Mouse (Mus musculus) stomach, embryonic 14.5 days (tissue): ENCODE results near the gene Dnah14. TPM values are rescaled to one million over a fixed set of nuclear protein-coding genes. Genes with fewer than 3 reads are reported as not detected.

Experiments used
- ATAC-seq: fragments of 200-750 bp; cut with Nextera tagmentation; 2 replicates; pipeline ENCODE4 v1.8.0; 2017; ENCODE audit warnings: low read depth, moderate TSS enrichment; ENCODE audit not compliant: insufficient number of reproducible peaks, insufficient read depth, low FRiP score
- H3K27ac ChIP-seq: fragments of 300-500 bp; sonication (generic); 2 replicates; pipeline ENCODE4 v1.5.1; 2014; ENCODE audit warnings: mild to moderate bottlenecking, low read length, moderate library complexity, mixed read lengths
- H3K27me3 ChIP-seq: fragments of 300-500 bp; sonication (generic); 2 replicates; pipeline ENCODE4 v1.6.1; 2014; ENCODE audit warnings: low read length, control low read depth, mixed read lengths; ENCODE audit not compliant: control insufficient read depth, insufficient read depth
- H3K36me3 ChIP-seq: fragments of 300-500 bp; sonication (generic); 2 replicates; pipeline ENCODE4 v1.6.1; 2014; ENCODE audit warnings: mild to moderate bottlenecking, control low read depth, low read length, moderate library complexity, mixed read lengths; ENCODE audit not compliant: control insufficient read depth, insufficient read depth
- H3K4me1 ChIP-seq: fragments of 300-500 bp; sonication (generic); 2 replicates; pipeline ENCODE4 v1.6.1; 2014; ENCODE audit warnings: low read length, control low read depth, mixed read lengths; ENCODE audit not compliant: control insufficient read depth, insufficient read depth
- H3K4me2 ChIP-seq: fragments of 300-500 bp; sonication (generic); replicated peaks from 2 replicates; pipeline ENCODE4 v1.6.1; 2014; ENCODE audit warnings: low read depth, low read length, control low read depth
- H3K4me3 ChIP-seq: fragments of 300-500 bp; sonication (generic); 2 replicates; pipeline ENCODE4 v1.5.1; 2014; ENCODE audit warnings: low read depth, low read length, control low read depth
- H3K9ac ChIP-seq: fragments of 300-500 bp; sonication (generic); replicated peaks from 2 replicates; pipeline ENCODE4 v1.6.1; 2014; ENCODE audit warnings: low read depth, mild to moderate bottlenecking, control low read depth, low read length, moderate library complexity, mixed read lengths
- H3K9me3 ChIP-seq: fragments of 300-500 bp; sonication (generic); 2 replicates; pipeline ENCODE4 v1.6.1; 2016; ENCODE audit warnings: low read depth, low read length, control low read depth; ENCODE audit not compliant: control insufficient read depth
- WGBS: fragments of 180-500 bp; shearing (Covaris S2); extraction: QIAGEN DNeasy Blood & Tissue Kit; methylation state at CpG from one replicate; pipeline ENCODE4 v1.1.7; 2014; 5-methylcytosine and 5-hydroxymethylcytosine counted together
- polyA plus RNA-seq: library from polyadenylated mRNA; unstranded; fragments of >200 nt; fragmentation: Nextera tagmentation; extraction: Ambion mirVana; gene quantifications from 2 replicates; pipeline ENCODE4 v1.2.1, GENCODE M21; 2014

The Dnah14 gene
- polyA plus RNA-seq, 1 experiment from 2014 or later, result 2.0 TPM

DNA sequence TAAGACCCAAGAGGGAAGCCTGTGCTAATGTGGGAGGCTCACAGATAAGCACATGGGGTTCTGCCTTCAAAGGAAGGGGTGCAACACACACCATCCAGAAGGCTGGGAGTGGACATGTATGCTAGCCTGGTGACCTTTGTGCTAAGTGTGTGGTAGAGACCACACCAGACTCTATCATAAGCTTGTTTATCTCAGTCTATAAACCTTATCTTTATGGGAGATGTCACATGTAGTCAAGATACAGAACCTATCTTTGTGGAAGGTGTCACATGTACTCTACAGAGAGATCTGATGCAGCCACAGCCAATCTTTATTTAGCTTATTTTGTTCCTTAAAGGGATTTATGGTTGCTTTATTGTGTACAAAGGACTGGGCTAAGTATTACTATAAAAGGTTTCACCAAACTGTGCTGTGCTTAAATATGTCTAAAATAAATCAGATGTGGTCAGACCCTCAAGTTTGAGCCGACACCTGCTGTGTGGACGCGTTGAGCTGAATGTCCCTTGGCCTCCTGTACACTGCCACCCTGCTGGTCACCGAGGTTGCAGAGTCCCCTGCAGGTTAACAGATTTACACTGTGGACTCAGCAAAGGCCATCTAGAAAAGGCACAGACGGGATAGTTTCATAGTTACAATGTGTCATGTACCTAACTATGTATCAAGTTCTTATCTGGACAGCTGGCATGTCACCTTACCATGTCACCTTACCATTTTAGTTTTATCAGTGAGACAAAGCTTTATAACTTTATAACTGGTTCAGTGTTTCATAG, 118.6 kb downstream of the Dnah14 start:
- WGBS, result 74% methylated on average over 5 of the region's 5 CpGs

DNA sequence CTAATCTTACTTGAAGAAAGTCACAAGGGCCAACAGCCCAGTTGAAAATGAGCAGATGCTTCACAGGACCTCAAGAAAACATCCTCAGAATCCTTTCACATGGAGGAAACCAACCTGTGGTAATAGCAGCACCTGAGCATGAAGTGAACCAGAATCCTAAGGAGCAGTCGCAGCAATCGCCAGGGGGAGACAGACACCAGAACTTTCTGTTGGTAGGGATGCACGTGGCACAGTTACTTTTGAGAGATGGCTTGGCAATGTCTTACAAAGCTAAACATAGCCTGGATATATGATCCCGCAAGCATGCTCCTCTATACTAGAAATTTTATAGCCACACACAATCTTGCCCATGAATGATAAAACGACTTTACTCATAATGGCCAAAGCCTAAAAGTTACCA, 152.3 kb downstream of the Dnah14 start:
- WGBS, result 47% methylated on average over 5 of the region's 5 CpGs
- Histone ChIP-seq H3K4me1 (no peaks in the 10 kb centered on the region), H3K9ac (no peak overlapping the region), H3K4me2 (no peak overlapping the region), H3K27ac (no peak overlapping the region), H3K9me3 (no peaks in the 10 kb centered on the region), H3K36me3 (no peaks in the 10 kb centered on the region), H3K27me3 (no peaks in the 10 kb centered on the region), H3K4me3 (no peak overlapping the region)
- ATAC-seq, result no peak

More for the DNA sequence above, 118.6 kb downstream of the Dnah14 start:
- ATAC-seq, result no peak
- H3K4me2 ChIP-seq, result no peak overlapping the region
- H3K9me3 ChIP-seq, result no peaks in the 10 kb centered on the region
- H3K36me3 ChIP-seq, result no peaks in the 10 kb centered on the region
- H3K4me3 ChIP-seq, result no peak overlapping the region
- no peak overlapping the region for H3K9ac ChIP-seq
- H3K27ac ChIP-seq, result no peak overlapping the region
- no peaks in the 10 kb centered on the region for H3K4me1 ChIP-seq
- H3K27me3 ChIP-seq, result no peaks in the 10 kb centered on the region

DNA sequence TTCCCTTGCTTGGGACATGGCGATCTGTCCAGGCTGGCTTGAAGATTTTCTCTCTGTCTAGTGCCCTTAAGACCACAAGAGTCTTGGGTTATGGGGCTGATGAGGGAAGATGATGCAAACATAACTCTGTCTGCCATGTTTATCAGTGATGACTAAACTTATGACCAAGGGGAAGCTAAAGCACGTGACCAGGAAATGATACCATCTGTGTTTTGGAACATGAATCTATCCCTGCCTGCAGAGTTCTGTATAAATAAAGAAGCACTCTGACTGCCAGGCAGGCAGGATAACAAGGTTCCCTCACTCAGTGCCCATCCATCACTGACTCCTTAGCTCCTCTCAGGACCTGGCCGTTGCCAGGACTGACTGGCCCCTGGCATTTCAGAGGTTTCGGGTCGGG, 157.2 kb downstream of the Dnah14 start:
- ATAC-seq, result no peak
- H3K27me3 ChIP-seq, result no peaks in the 10 kb centered on the region
- no peak overlapping the region for H3K4me3 ChIP-seq
- no peaks in the 10 kb centered on the region for H3K9me3 ChIP-seq
- no peak overlapping the region for H3K9ac ChIP-seq
- H3K4me1 ChIP-seq, result no peaks in the 10 kb centered on the region
- H3K4me2 ChIP-seq, result no peak overlapping the region
- no peaks in the 10 kb centered on the region for H3K36me3 ChIP-seq
- H3K27ac ChIP-seq, result no peak overlapping the region
- WGBS, result 45% methylated on average over 5 of the region's 5 CpGs

DNA sequence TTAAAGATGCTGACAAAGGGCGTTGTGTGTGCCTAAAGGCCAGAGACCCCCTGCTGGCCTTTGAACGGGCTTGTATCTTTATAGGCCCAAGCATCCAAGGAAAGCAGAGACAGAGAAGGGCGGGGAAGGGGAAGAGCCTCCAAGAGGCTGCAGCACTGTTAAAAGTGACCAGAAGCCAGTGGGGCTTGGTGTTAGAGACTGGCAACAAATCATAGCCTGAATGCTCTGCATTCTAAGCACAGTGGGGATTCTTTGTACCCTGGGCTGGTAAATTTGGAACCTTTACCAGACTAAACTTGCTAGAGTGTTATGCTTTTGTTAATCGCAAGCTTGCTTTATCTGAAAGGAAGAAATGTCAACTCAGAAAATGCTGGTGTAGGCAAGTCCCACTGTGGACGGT, 163.9 kb downstream of the Dnah14 start:
- no peak overlapping the region for H3K4me2 ChIP-seq
- H3K4me3 ChIP-seq, result no peak overlapping the region
- H3K27ac ChIP-seq, result no peak overlapping the region
- H3K36me3 ChIP-seq, result no peaks in the 10 kb centered on the region
- H3K9ac ChIP-seq, result no peak overlapping the region
- H3K27me3 ChIP-seq, result no peaks in the 10 kb centered on the region
- H3K4me1 ChIP-seq, result no peaks in the 10 kb centered on the region
- no peaks in the 10 kb centered on the region for H3K9me3 ChIP-seq
- ATAC-seq, result no peak
- WGBS, result 68% methylated on average over 5 of the region's 5 CpGs

- H3K4me2 ChIP-seq, result no peak overlapping the region
- ATAC-seq, result no peak
- H3K4me1 ChIP-seq, result no peaks in the 10 kb centered on the region
- H3K27ac ChIP-seq, result no peak overlapping the region
- 61% methylated on average over 4 of the region's 4 CpGs for WGBS
- no peaks in the 10 kb centered on the region for H3K36me3 ChIP-seq
- H3K27me3 ChIP-seq, result no peaks in the 10 kb centered on the region
- H3K4me3 ChIP-seq, result no peak overlapping the region
- H3K9ac ChIP-seq, result no peak overlapping the region
- no peaks in the 10 kb centered on the region for H3K9me3 ChIP-seq
Observed at GRCm38 (mm10) chr1:181742251-181742885, 166.0 kb downstream of the Dnah14 start.

GRCm38 (mm10) chr1:181769392-181769791, 193.0 kb downstream of the Dnah14 start:
- Histone ChIP-seq H3K36me3 (no peaks in the 10 kb centered on the region), H3K4me1 (no peaks in the 10 kb centered on the region), H3K4me2 (no peak overlapping the region), H3K27me3 (no peaks in the 10 kb centered on the region), H3K27ac (no peak overlapping the region), H3K4me3 (no peak overlapping the region), H3K9me3 (no peaks in the 10 kb centered on the region), H3K9ac (no peak overlapping the region)
- 54% methylated on average over 14 of the region's 14 CpGs for WGBS
- ATAC-seq, result no peak

- Histone ChIP-seq H3K36me3 (no peaks in the 10 kb centered on the region), H3K4me3 (no peak overlapping the region), H3K27ac (no peak overlapping the region), H3K9ac (no peak overlapping the region), H3K27me3 (no peaks in the 10 kb centered on the region), H3K4me1 (no peaks in the 10 kb centered on the region), H3K4me2 (no peak overlapping the region), H3K9me3 (no peaks in the 10 kb centered on the region; the same call in 1 of the 2 replicates)
- 88% methylated on average over 3 of the region's 3 CpGs for whole genome bisulfite sequencing
- ATAC-seq, result no peak
Observed at GRCm38 (mm10) chr1:181771871-181772270, 195.5 kb downstream of the Dnah14 start.

DNA sequence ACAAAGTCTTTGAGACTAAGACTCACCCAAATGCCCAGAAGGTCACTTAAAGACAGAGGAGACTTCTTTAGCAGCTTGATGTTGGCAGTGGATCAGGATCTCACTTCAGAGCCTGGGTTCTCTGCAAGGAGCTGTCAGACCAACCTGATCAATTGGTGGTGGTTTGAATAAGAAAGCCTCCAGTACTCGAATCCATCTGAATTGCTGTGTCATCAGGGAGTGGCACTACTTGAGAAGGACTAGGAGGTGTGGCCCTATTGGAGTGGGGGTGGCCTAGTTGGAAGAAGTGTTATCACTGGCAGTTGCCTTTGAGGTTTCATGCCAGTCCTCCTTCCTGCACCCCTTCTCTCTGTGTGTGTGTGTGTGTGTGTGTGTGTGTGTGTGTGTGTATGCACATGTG, 200.2 kb downstream of the Dnah14 start:
- Histone ChIP-seq H3K4me1 (no peaks in the 10 kb centered on the region), H3K9ac (no peak overlapping the region), H3K4me3 (no peak overlapping the region), H3K9me3 (no peaks in the 10 kb centered on the region; the same call in 1 of the 2 replicates), H3K27ac (no peak overlapping the region), H3K36me3 (no peaks in the 10 kb centered on the region), H3K4me2 (no peak overlapping the region), H3K27me3 (no peaks in the 10 kb centered on the region)
- WGBS, result 73% methylated on average over 1 of the region's 1 CpGs
- no peak for ATAC-seq
